ENCODE assay signal across 8 mouse cellular contexts in genomic region chr6:85262865-85263515, GRCm38 (mm10).
DNase-seq lines count a peak whose midpoint lies in the region; ATAC-seq and TF ChIP-seq lines count a peak whose summit lies in the region.
"Had no signal": no experiment of that assay in that cellular context is flagged by ENCODE, and none has a peak within 500 bp of the region (broad histone marks: within the 10 kb centered on the region; RNA-seq: fewer than 3 reads in every experiment).

No protein-coding gene starts in this region.

- H3K27me3 ChIP-seq in midbrain, embryonic 14.5 days (ENCODE audit: control insufficient read depth, insufficient read depth, low read length), result no peaks in the 10 kb centered on the region
- H3K27me3 ChIP-seq in midbrain, embryonic 15.5 days (replicated peaks), result no peaks in the 10 kb centered on the region
- no peaks in the 10 kb centered on the region for H3K27me3 ChIP-seq in hindbrain, postnatal 0 days (ENCODE audit: insufficient read depth, low read length)
- H3K27me3 ChIP-seq in lung, postnatal 0 days (replicated peaks; ENCODE audit: insufficient read depth, low read length), result no peaks in the 10 kb centered on the region

- peak; percentile 72 for DNase-seq in midbrain, embryonic 14.5 days
- DNase-seq in adrenal gland, adult 18-20 months (ENCODE audit: low spot score in 2 of 2), result peak; percentile 47 to 51
- DNase-seq in hindbrain, postnatal 0 days (ENCODE audit: low spot score), result peak; percentile 74
- peak; percentile 41 for DNase-seq in lung, postnatal 0 days (ENCODE audit: low spot score)
- DNase-seq in yolk sac, embryonic 10.5 days (ENCODE audit: low spot score), result peak; percentile 78

- 98% methylated on average over 4 of the region's 4 CpGs for WGBS in midbrain, embryonic 14.5 days
- 95% methylated on average over 4 of the region's 4 CpGs for WGBS in midbrain, embryonic 15.5 days
- WGBS in hindbrain, postnatal 0 days, result 96% methylated on average over 4 of the region's 4 CpGs
- WGBS in lung, postnatal 0 days, result 97% methylated on average over 4 of the region's 4 CpGs

- H3K4me2 ChIP-seq in midbrain, embryonic 14.5 days (ENCODE audit: low read length), result no peak overlapping the region
- no peak overlapping the region for H3K4me2 ChIP-seq in midbrain, embryonic 15.5 days
- no peak overlapping the region for H3K4me2 ChIP-seq in hindbrain, postnatal 0 days (ENCODE audit: low read depth, low read length)
- no peak overlapping the region for H3K4me2 ChIP-seq in lung, postnatal 0 days (replicated peaks; ENCODE audit: low read depth, low read length)
- H3K4me2 ChIP-seq: neural tube, embryonic 12.5 days had no signal

- peak; percentile 36; the same call in 1 of the 2 replicates for TF ChIP-seq CTCF in cortical plate, adult 2 months (IDR thresholded peaks at IDR 0.05; ENCODE audit: extremely low read depth, insufficient read depth, low read length)
- TF ChIP-seq CTCF in hindbrain, postnatal 0 days (IDR thresholded peaks at IDR 0.05; ENCODE audit: low read depth), result peak; percentile 81
- TF ChIP-seq CTCF in lung, postnatal 0 days (IDR thresholded peaks at IDR 0.05), result peak; percentile 75

- no peak for TF ChIP-seq POLR2A in cortical plate, adult 2 months (IDR thresholded peaks at IDR 0.05; ENCODE audit: extremely low read depth, insufficient read depth, low read length)

- H3K4me3 ChIP-seq in midbrain, embryonic 14.5 days (replicated peaks; ENCODE audit: low read depth, low read length), result no peak overlapping the region
- H3K4me3 ChIP-seq in midbrain, embryonic 15.5 days, result no peak overlapping the region
- H3K4me3 ChIP-seq in cortical plate, adult 2 months (ENCODE audit: insufficient read depth, low read length), result no peak overlapping the region
- H3K4me3 ChIP-seq in hindbrain, postnatal 0 days (ENCODE audit: low read length), result no peak overlapping the region
- H3K4me3 ChIP-seq in lung, postnatal 0 days (ENCODE audit: low read depth, low read length), result no peak overlapping the region
- H3K4me3 ChIP-seq: neural tube, embryonic 12.5 days had no signal

- no peaks in the 10 kb centered on the region for H3K36me3 ChIP-seq in midbrain, embryonic 14.5 days (ENCODE audit: control insufficient read depth, insufficient read depth, low read length)
- no peaks in the 10 kb centered on the region for H3K36me3 ChIP-seq in midbrain, embryonic 15.5 days (replicated peaks)
- H3K36me3 ChIP-seq in hindbrain, postnatal 0 days (ENCODE audit: insufficient read depth, low read length), result no peaks in the 10 kb centered on the region
- no peaks in the 10 kb centered on the region for H3K36me3 ChIP-seq in lung, postnatal 0 days (ENCODE audit: insufficient read depth, low read length)
- H3K36me3 ChIP-seq: neural tube, embryonic 12.5 days had no signal

- H3K4me1 ChIP-seq in midbrain, embryonic 14.5 days (ENCODE audit: control insufficient read depth, insufficient read depth, low read length), result peaks cover 20% of the 10 kb centered on the region
- peaks cover 28% of the 10 kb centered on the region for H3K4me1 ChIP-seq in midbrain, embryonic 15.5 days
- H3K4me1 ChIP-seq in cortical plate, adult 2 months (ENCODE audit: control insufficient read depth, insufficient read depth, low read length), result peaks cover 9% of the 10 kb centered on the region
- H3K4me1 ChIP-seq in hindbrain, postnatal 0 days (ENCODE audit: insufficient read depth, low read length), result peaks cover 8% of the 10 kb centered on the region; the same call in 1 of the 2 replicates
- no peaks in the 10 kb centered on the region for H3K4me1 ChIP-seq in lung, postnatal 0 days (ENCODE audit: insufficient read depth, low read depth, low read length)

- H3K27ac ChIP-seq in midbrain, embryonic 14.5 days (replicated peaks; ENCODE audit: low read depth, low read length), result no peak overlapping the region
- no peak overlapping the region for H3K27ac ChIP-seq in midbrain, embryonic 15.5 days
- H3K27ac ChIP-seq in cortical plate, adult 2 months (ENCODE audit: insufficient read depth, low read length), result no peak overlapping the region
- no peak overlapping the region for H3K27ac ChIP-seq in hindbrain, postnatal 0 days
- no peak overlapping the region for H3K27ac ChIP-seq in lung, postnatal 0 days (ENCODE audit: low read length)
- H3K27ac ChIP-seq: neural tube, embryonic 12.5 days had no signal

- no peak for TF ChIP-seq EP300 in lung, postnatal 0 days (IDR thresholded peaks at IDR 0.05)

- H3K9ac ChIP-seq in midbrain, embryonic 14.5 days (replicated peaks; ENCODE audit: low read length), result no peak overlapping the region
- no peak overlapping the region for H3K9ac ChIP-seq in midbrain, embryonic 15.5 days
- no peak overlapping the region for H3K9ac ChIP-seq in hindbrain, postnatal 0 days (replicated peaks; ENCODE audit: low read length)
- no peak overlapping the region for H3K9ac ChIP-seq in lung, postnatal 0 days (replicated peaks; ENCODE audit: low read depth)
- H3K9ac ChIP-seq: neural tube, embryonic 12.5 days had no signal

- H3K9me3 ChIP-seq in midbrain, embryonic 14.5 days (ENCODE audit: control insufficient read depth, low read length), result no peaks in the 10 kb centered on the region
- no peaks in the 10 kb centered on the region for H3K9me3 ChIP-seq in midbrain, embryonic 15.5 days
- H3K9me3 ChIP-seq in hindbrain, postnatal 0 days (ENCODE audit: low read length), result no peaks in the 10 kb centered on the region
- no peaks in the 10 kb centered on the region for H3K9me3 ChIP-seq in lung, postnatal 0 days (ENCODE audit: low read length)
- H3K9me3 ChIP-seq: neural tube, embryonic 12.5 days had no signal

- no peak for ATAC-seq in midbrain, embryonic 14.5 days (ENCODE audit: low FRiP score, low TSS enrichment)
- no peak for ATAC-seq in midbrain, embryonic 15.5 days (replicated peaks)
- peak; percentile 21; the same call in 1 of the 2 replicates for ATAC-seq in hindbrain, postnatal 0 days
- no peak for ATAC-seq in lung, postnatal 0 days
